Mouse (Mus musculus): ENCODE data around the gene Faf1. TPM values are rescaled to one million over a fixed set of nuclear protein-coding genes. Genes with fewer than 3 reads are reported as not detected.
"Not testable (repeated sequence)": the region's sequence is repeated elsewhere in the genome, so short reads cannot be mapped to it uniquely, and the experiment has no call there.

Faf1 gene
- polyA plus RNA-seq, 1 experiment from 2014 or later: 16.5 TPM

- no peaks in the 10 kb centered on the region for H3K9me3 ChIP-seq (replicated peaks)
- H3K27ac ChIP-seq: peak within 1 kb of the TSS; percentile 95
- DNase-seq (peak; percentile 87), ATAC-seq (ENCODE audit: low read depth) (peak; percentile 94)
- H3K9ac ChIP-seq: peak within 1 kb of the TSS; percentile 98
- peaks cover 22% of the 10 kb centered on the region for H3K27me3 ChIP-seq
- no peaks in the 10 kb centered on the region for H3K36me3 ChIP-seq
- peaks cover 24% of the 10 kb centered on the region for H3K4me1 ChIP-seq (replicated peaks)
- peak within 1 kb of the TSS; percentile 98 for H3K4me3 ChIP-seq (replicated peaks)
- peak within 1 kb of the TSS; percentile 94 for H3K4me2 ChIP-seq
- under 1% methylated on average over 64 of the region's 64 CpGs for WGBS (ENCODE audit: insufficient replicate concordance)
Observed at GRCm38 (mm10) chr4:109666461-109667269, 9.7 kb upstream of the Faf1 start, which contains the start of gene Cdkn2c. Gene Cdkn2c, minus strand, starts transcription at chr4:109667189.

GRCm38 (mm10) chr4:109667518-109667917 lies 8.9 kb upstream of the Faf1 start:
- Histone ChIP-seq H3K36me3 (no peaks in the 10 kb centered on the region), H3K4me3 (replicated peaks) (peak overlapping the region; percentile 98), H3K27ac (peak overlapping the region; percentile 95), H3K4me1 (replicated peaks) (peaks cover 31% of the 10 kb centered on the region), H3K9ac (peak overlapping the region; percentile 88), H3K9me3 (replicated peaks) (no peaks in the 10 kb centered on the region), H3K4me2 (peak overlapping the region; percentile 94), H3K27me3 (peaks cover 16% of the 10 kb centered on the region)
- WGBS (ENCODE audit: insufficient replicate concordance): 52% methylated on average over 2 of the region's 2 CpGs
- DNase-seq (no peak), ATAC-seq (ENCODE audit: low read depth) (no peak)

GRCm38 (mm10) chr4:109670213-109670612 lies 6.2 kb upstream of the Faf1 start:
- Histone ChIP-seq H3K4me1 (replicated peaks) (peaks cover 18% of the 10 kb centered on the region), H3K4me3 (replicated peaks) (no peak overlapping the region), H3K36me3 (no peaks in the 10 kb centered on the region), H3K27me3 (0 out of 2 replicates have a peak, but pooled peaks cover under 1% of the 10 kb centered on the region), H3K9ac (no peak overlapping the region), H3K9me3 (replicated peaks) (no peaks in the 10 kb centered on the region), H3K4me2 (no peak overlapping the region), H3K27ac (no peak overlapping the region)
- DNase-seq (no peak), ATAC-seq (ENCODE audit: low read depth) (no peak)
- WGBS (ENCODE audit: insufficient replicate concordance): 58% methylated on average over 2 of the region's 2 CpGs

GRCm38 (mm10) chr4:109671941-109672340 lies 4.4 kb upstream of the Faf1 start:
- no peak overlapping the region for H3K4me3 ChIP-seq (replicated peaks)
- DNase-seq (no peak), ATAC-seq (ENCODE audit: low read depth) (no peak)
- no peak overlapping the region for H3K9ac ChIP-seq
- H3K36me3 ChIP-seq: no peaks in the 10 kb centered on the region
- no peak overlapping the region for H3K4me2 ChIP-seq
- peaks cover 18% of the 10 kb centered on the region for H3K4me1 ChIP-seq (replicated peaks)
- no peak overlapping the region; the same call in 1 of the 2 replicates for H3K27ac ChIP-seq
- H3K27me3 ChIP-seq: no peaks in the 10 kb centered on the region
- 60% methylated on average over 1 of the region's 1 CpGs for WGBS (ENCODE audit: insufficient replicate concordance)
- no peaks in the 10 kb centered on the region for H3K9me3 ChIP-seq (replicated peaks)

- Histone ChIP-seq H3K4me1 (replicated peaks) (peaks cover 22% of the 10 kb centered on the region), H3K9me3 (replicated peaks) (no peaks in the 10 kb centered on the region), H3K9ac (no peak overlapping the region), H3K4me2 (no peak overlapping the region), H3K27me3 (no peaks in the 10 kb centered on the region), H3K27ac (no peak overlapping the region), H3K36me3 (no peaks in the 10 kb centered on the region), H3K4me3 (replicated peaks) (no peak overlapping the region)
- 72% methylated on average over 2 of the region's 2 CpGs for WGBS (ENCODE audit: insufficient replicate concordance)
- DNase-seq (no peak), ATAC-seq (ENCODE audit: low read depth) (no peak)
Observed at GRCm38 (mm10) chr4:109674097-109674496, 2.3 kb upstream of the Faf1 start.

- 0% methylated on average over 3 of the region's 3 CpGs for WGBS (ENCODE audit: insufficient replicate concordance)
- H3K4me3 ChIP-seq (replicated peaks): peak overlapping the region; percentile 74
- DNase-seq: no peak
Observed at GRCm38 (mm10) chr4:109677221-109677620, 833 bp downstream of the Faf1 start.

GRCm38 (mm10) chr4:109683561-109683960 lies 7.2 kb downstream of the Faf1 start:
- no peaks in the 10 kb centered on the region for H3K27me3 ChIP-seq
- ATAC-seq (ENCODE audit: low read depth) (peak; percentile 31; the same call in 1 of the 2 replicates), DNase-seq (no peak)
- H3K4me3 ChIP-seq (replicated peaks): no peak overlapping the region
- peaks cover 30% of the 10 kb centered on the region for H3K4me1 ChIP-seq (replicated peaks)
- no peak overlapping the region for H3K9ac ChIP-seq
- no peak overlapping the region for H3K27ac ChIP-seq
- no peak overlapping the region for H3K4me2 ChIP-seq
- H3K9me3 ChIP-seq (replicated peaks): no peaks in the 10 kb centered on the region
- peaks cover 9% of the 10 kb centered on the region; the same call in 1 of the 2 replicates for H3K36me3 ChIP-seq
- 55% methylated on average over 2 of the region's 2 CpGs for WGBS (ENCODE audit: insufficient replicate concordance)

More at GRCm38 (mm10) chr4:109677221-109677620, 833 bp downstream of the Faf1 start:
- Histone ChIP-seq H3K4me2 (peak overlapping the region; percentile 84), H3K9ac (peak overlapping the region; percentile 86), H3K36me3 (no peaks in the 10 kb centered on the region), H3K4me1 (replicated peaks) (peaks cover 30% of the 10 kb centered on the region), H3K9me3 (replicated peaks) (no peaks in the 10 kb centered on the region), H3K27ac (peak overlapping the region; percentile 98), H3K27me3 (no peaks in the 10 kb centered on the region)
- no peak for ATAC-seq (ENCODE audit: low read depth)

- no peak for ATAC-seq (ENCODE audit: low read depth)
- no peak overlapping the region for H3K4me3 ChIP-seq (replicated peaks)
Observed at GRCm38 (mm10) chr4:109692674-109693073, 16.3 kb downstream of the Faf1 start.

GRCm38 (mm10) chr4:109700727-109701126 lies 24.3 kb downstream of the Faf1 start:
- peak; percentile 73 for ATAC-seq (ENCODE audit: low read depth)

More at GRCm38 (mm10) chr4:109692674-109693073, 16.3 kb downstream of the Faf1 start:
- Histone ChIP-seq H3K4me1 (replicated peaks) (0 out of 2 replicates have a peak, but pooled peaks cover 3% of the 10 kb centered on the region), H3K9me3 (replicated peaks) (peaks cover 8% of the 10 kb centered on the region), H3K27ac (no peak overlapping the region), H3K36me3 (peaks cover 11% of the 10 kb centered on the region), H3K9ac (no peak overlapping the region), H3K27me3 (no peaks in the 10 kb centered on the region), H3K4me2 (no peak overlapping the region)
- DNase-seq: no peak

GRCm38 (mm10) chr4:109703568-109703967 lies 27.2 kb downstream of the Faf1 start:
- no peaks in the 10 kb centered on the region for H3K27me3 ChIP-seq
- H3K4me1 ChIP-seq (replicated peaks): peaks cover 20% of the 10 kb centered on the region
- no peaks in the 10 kb centered on the region for H3K36me3 ChIP-seq
- H3K27ac ChIP-seq: no peak overlapping the region
- H3K4me3 ChIP-seq (replicated peaks): no peak overlapping the region
- no peak for ATAC-seq (ENCODE audit: low read depth)
- no peak overlapping the region for H3K4me2 ChIP-seq
- H3K9ac ChIP-seq: no peak overlapping the region
- H3K9me3 ChIP-seq (replicated peaks): no peaks in the 10 kb centered on the region
- no peak for DNase-seq

More at GRCm38 (mm10) chr4:109700727-109701126, 24.3 kb downstream of the Faf1 start:
- H3K27me3 ChIP-seq; H3K36me3 ChIP-seq; H3K27ac ChIP-seq; H3K9me3 ChIP-seq (replicated peaks); H3K4me2 ChIP-seq; H3K4me3 ChIP-seq (replicated peaks); H3K9ac ChIP-seq: not testable (repeated sequence)
- peak; percentile 17 for DNase-seq
- H3K4me1 ChIP-seq (replicated peaks): peaks cover 13% of the 10 kb centered on the region
- WGBS (ENCODE audit: insufficient replicate concordance): 34% methylated on average over 3 of the region's 3 CpGs

- Histone ChIP-seq H3K9me3 (replicated peaks) (no peaks in the 10 kb centered on the region), H3K27ac (no peak overlapping the region), H3K9ac (no peak overlapping the region), H3K4me1 (replicated peaks) (peaks cover 20% of the 10 kb centered on the region), H3K4me3 (replicated peaks) (no peak overlapping the region), H3K27me3 (no peaks in the 10 kb centered on the region), H3K4me2 (no peak overlapping the region), H3K36me3 (no peaks in the 10 kb centered on the region)
- ATAC-seq (ENCODE audit: low read depth) (no peak), DNase-seq (no peak)
- 80% methylated on average over 2 of the region's 2 CpGs for WGBS (ENCODE audit: insufficient replicate concordance)
Observed at GRCm38 (mm10) chr4:109705349-109705748, 29.0 kb downstream of the Faf1 start.

GRCm38 (mm10) chr4:109719281-109719680 lies 42.9 kb downstream of the Faf1 start:
- 90% methylated on average over 5 of the region's 5 CpGs for WGBS (ENCODE audit: insufficient replicate concordance)
- ATAC-seq (ENCODE audit: low read depth): no peak

More at GRCm38 (mm10) chr4:109719281-109719680, 42.9 kb downstream of the Faf1 start:
- H3K4me2 ChIP-seq: no peak overlapping the region
- H3K9me3 ChIP-seq (replicated peaks): no peaks in the 10 kb centered on the region
- H3K36me3 ChIP-seq: no peaks in the 10 kb centered on the region
- H3K27ac ChIP-seq: no peak overlapping the region
- H3K27me3 ChIP-seq: no peaks in the 10 kb centered on the region
- DNase-seq: no peak
- H3K4me3 ChIP-seq (replicated peaks): no peak overlapping the region
- no peaks in the 10 kb centered on the region for H3K4me1 ChIP-seq (replicated peaks)
- H3K9ac ChIP-seq: no peak overlapping the region
